ENCODE assay signal across 8 mouse cellular contexts in the genomic region with DNA sequence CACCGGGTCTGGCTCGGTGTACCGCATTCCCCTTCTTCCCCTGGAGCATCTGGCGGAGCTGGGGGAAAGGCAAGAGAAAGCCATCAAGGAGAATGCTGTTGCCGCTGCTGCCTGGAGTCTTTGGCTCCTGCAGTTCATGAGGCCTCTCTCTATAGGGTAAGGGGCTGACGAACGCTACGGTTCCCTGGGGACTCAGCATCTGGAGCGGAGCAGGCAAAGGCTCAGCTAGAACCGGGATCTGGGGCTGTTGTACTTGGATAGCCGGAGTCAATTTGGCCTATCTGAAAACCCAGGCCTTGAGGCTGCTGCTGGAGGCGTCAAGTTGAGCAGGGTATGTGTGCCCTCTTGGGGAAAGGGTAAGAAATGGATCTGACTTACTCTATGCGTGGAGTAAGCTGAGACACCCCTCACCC. TPM values are rescaled to one million over a fixed set of nuclear protein-coding genes. Genes with fewer than 3 reads are reported as not detected.
A peak's percentile ranks its signal among the peaks of the same experiment; 100 is the strongest.
DNase-seq lines count a peak whose midpoint lies in the region; ATAC-seq and TF ChIP-seq lines count a peak whose summit lies in the region.

No protein-coding gene starts in this region.

- no peak for TF ChIP-seq POLR2A in kidney, adult 2 months (IDR thresholded peaks at IDR 0.05; ENCODE audit: low read depth, low read length)

- no peaks in the 10 kb centered on the region for H3K36me3 ChIP-seq in kidney, adult 2 months (ENCODE audit: control insufficient read depth, insufficient read depth, low read length)
- H3K36me3 ChIP-seq in hindbrain, postnatal 0 days (ENCODE audit: insufficient read depth, low read length): no peaks in the 10 kb centered on the region

- H3K4me2 ChIP-seq in hindbrain, postnatal 0 days (ENCODE audit: low read depth, low read length): peak overlapping the region; percentile 65

- H3K4me1 ChIP-seq in kidney, adult 2 months (ENCODE audit: control insufficient read depth, insufficient read depth, low read length): no peaks in the 10 kb centered on the region
- H3K4me1 ChIP-seq in hindbrain, postnatal 0 days (ENCODE audit: insufficient read depth, low read length): no peaks in the 10 kb centered on the region

- peak overlapping the region; percentile 42 for H3K27ac ChIP-seq in kidney, adult 2 months (ENCODE audit: insufficient read depth, low read depth, low read length)
- 0 out of 2 replicates have a peak overlapping the region, but pooled peaks have one; percentile 16 for H3K27ac ChIP-seq in hindbrain, postnatal 0 days

- 0 out of 2 replicates have a peak, but pooled peaks have one; percentile 22 for ATAC-seq in hindbrain, postnatal 0 days

- peak overlapping the region; percentile 26; the same call in 1 of the 2 replicates for H3K4me3 ChIP-seq in kidney, adult 2 months (ENCODE audit: insufficient read depth, low read depth, low read length)
- peak overlapping the region; percentile 4 for H3K4me3 ChIP-seq in hindbrain, postnatal 0 days (ENCODE audit: low read length)

- peaks cover 3% of the 10 kb centered on the region for H3K27me3 ChIP-seq in kidney, adult 2 months (replicated peaks; ENCODE audit: control insufficient read depth, insufficient read depth, low read length)
- peaks cover 48% of the 10 kb centered on the region for H3K27me3 ChIP-seq in hindbrain, postnatal 0 days (ENCODE audit: insufficient read depth, low read length)

- TF ChIP-seq CTCF in kidney, adult 2 months (conservative IDR thresholded peaks at IDR 0.05; ENCODE audit: insufficient read depth, insufficient read length, low read depth, low read length): no peak
- TF ChIP-seq CTCF in hindbrain, postnatal 0 days (IDR thresholded peaks at IDR 0.05; ENCODE audit: low read depth): peak; percentile 11; the same call in 1 of the 2 replicates

- H3K9me3 ChIP-seq in hindbrain, postnatal 0 days (ENCODE audit: low read length): no peaks in the 10 kb centered on the region

- no peak overlapping the region for H3K9ac ChIP-seq in hindbrain, postnatal 0 days (replicated peaks; ENCODE audit: low read length)

- WGBS in kidney, adult 2 months: 11% methylated on average over 13 of the region's 13 CpGs
- WGBS in hindbrain, postnatal 0 days: 3% methylated on average over 13 of the region's 13 CpGs

- no peak for DNase-seq in kidney, adult 2 months
- DNase-seq in kidney, adult 18-20 months: no peak
- DNase-seq in embryo, embryonic 10 days (ENCODE audit: low spot score): peak; percentile 51
- no peak for DNase-seq in hindbrain, postnatal 0 days (ENCODE audit: low spot score)
- DNase-seq in neural tube, embryonic 10.5 days (ENCODE audit: extremely low spot score, low spot score): peak; percentile 71
- no peak for DNase-seq in gastrocnemius, postnatal 10 days
- DNase-seq in cerebellum, adult 8-10 months: no peak
- DNase-seq in lung, postnatal 10 days: no peak

RNA-seq across cellular contexts. Expression of a gene that starts 0.6 kb away (rescaled TPM):
- polyA plus RNA-seq in kidney, adult 2 months (2012; rRNA removed): 0.39 and 1.4 TPM in 2 replicates
- not detected in 2 replicates for total RNA-seq in hindbrain, postnatal 0 days (2014; rRNA removed)
- polyA plus RNA-seq in hindbrain, postnatal 0 days (2015; fragmentation: Nextera tagmentation; extraction: Ambion mirVana): 0.57 and 0.75 TPM in 2 replicates
- total RNA-seq in gastrocnemius, postnatal 10 days (2021): not detected

RNA-seq across cellular contexts. Expression of a gene that starts 7.7 kb away (rescaled TPM):
- polyA plus RNA-seq in kidney, adult 2 months (2012; rRNA removed): 1.6 and 2.8 TPM in 2 replicates
- 1.5 TPM in 1 of 2 replicates, not detected in the other for total RNA-seq in hindbrain, postnatal 0 days (2014; rRNA removed)
- 0.76 and 1.0 TPM in 2 replicates for polyA plus RNA-seq in hindbrain, postnatal 0 days (2015; fragmentation: Nextera tagmentation; extraction: Ambion mirVana)
- total RNA-seq in gastrocnemius, postnatal 10 days (2021): not detected

RNA-seq across cellular contexts. Expression of a gene that starts 8.2 kb away (rescaled TPM):
- polyA plus RNA-seq in kidney, adult 2 months (2012; rRNA removed): 14.9 and 15.4 TPM in 2 replicates
- 2.3 and 3.5 TPM in 2 replicates for total RNA-seq in hindbrain, postnatal 0 days (2014; rRNA removed)
- polyA plus RNA-seq in hindbrain, postnatal 0 days (2015; fragmentation: Nextera tagmentation; extraction: Ambion mirVana): 17.6 and 20.5 TPM in 2 replicates
- under 1 TPM; 0.19 to 0.23 TPM for total RNA-seq in gastrocnemius, postnatal 10 days (2021)

Comparison
In these comparisons a context has a peak if more than half of its experiments do, and no peak if none do; other contexts are left out.
1. DNase-seq: peak in embryo, embryonic 10 days (single experiment) and neural tube, embryonic 10.5 days (single experiment); none in kidney, adult 2 months (single experiment), kidney, adult 18-20 months (single experiment), hindbrain, postnatal 0 days (single experiment), gastrocnemius, postnatal 10 days (single experiment), cerebellum, adult 8-10 months (single experiment) and lung, postnatal 10 days (single experiment).